In the genomic region with DNA sequence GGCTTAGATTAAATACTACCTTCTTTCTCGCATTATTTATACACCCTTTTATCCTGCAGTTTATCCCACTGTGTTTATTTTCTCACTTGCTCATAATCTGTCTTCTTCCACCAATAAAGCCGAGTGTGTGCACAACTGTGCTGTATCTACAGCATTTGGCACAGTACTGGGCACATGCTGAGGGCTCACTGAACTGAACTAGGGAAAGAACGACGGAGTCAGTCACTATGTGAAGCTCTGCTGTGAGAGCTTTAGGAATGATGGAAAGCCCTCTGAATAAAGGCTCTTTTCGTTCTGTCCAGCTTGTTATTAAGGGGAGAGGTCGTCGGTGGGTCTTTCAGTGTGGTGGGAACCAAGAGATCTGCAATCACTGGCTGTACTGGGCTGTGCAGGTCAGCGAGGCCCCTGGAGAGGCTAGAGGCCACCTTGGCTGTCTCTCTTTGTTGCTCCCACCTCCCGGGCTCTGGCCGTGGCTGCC, we compare ENCODE assay signal across 8 mouse cellular contexts. TPM values are rescaled to one million over a fixed set of nuclear protein-coding genes. Genes with fewer than 3 reads are reported as not detected.
DNase-seq lines count a peak whose midpoint lies in the region; ATAC-seq and TF ChIP-seq lines count a peak whose summit lies in the region.

No protein-coding gene starts in this region.

- H3K27ac ChIP-seq in kidney, adult 2 months (ENCODE audit: insufficient read depth, low read depth, low read length) = peak overlapping the region; percentile 92
- H3K27ac ChIP-seq in forebrain, embryonic 15.5 days (replicated peaks) = peak overlapping the region; percentile 80
- H3K27ac ChIP-seq in liver, postnatal 0 days (ENCODE audit: low read depth) = no peak overlapping the region

- ATAC-seq in forebrain, embryonic 15.5 days (replicated peaks) = peak; percentile 83
- no peak for ATAC-seq in liver, postnatal 0 days
- ATAC-seq in megakaryocyte-erythroid progenitor cell, adult 5-6 weeks (replicated peaks; ENCODE audit: low FRiP score, low TSS enrichment, poor library complexity, severe bottlenecking) = no peak
- no peak for ATAC-seq in CD4-positive, CD25-positive, alpha-beta regulatory T cell, adult 4 months

- no peak for TF ChIP-seq CTCF in kidney, adult 2 months (conservative IDR thresholded peaks at IDR 0.05; ENCODE audit: insufficient read depth, insufficient read length, low read depth, low read length)
- no peak for TF ChIP-seq CTCF in liver, postnatal 0 days (IDR thresholded peaks at IDR 0.05; ENCODE audit: low read depth)

- no peak for DNase-seq in kidney, adult 2 months
- no peak for DNase-seq in kidney, postnatal 25 days
- peak; percentile 4 for DNase-seq in ZHBTc4 (ENCODE audit: low read depth, low spot score)
- DNase-seq in liver, postnatal 0 days = no peak
- DNase-seq in thymus, postnatal 14 days = no peak

- H3K4me3 ChIP-seq in kidney, adult 2 months (ENCODE audit: insufficient read depth, low read depth, low read length) = peak overlapping the region; percentile 93
- H3K4me3 ChIP-seq in forebrain, embryonic 15.5 days = peak overlapping the region; percentile 61
- peak overlapping the region; percentile 43 for H3K4me3 ChIP-seq in liver, postnatal 0 days (ENCODE audit: low read depth, low read length)

- no peak for TF ChIP-seq EP300 in liver, postnatal 0 days (IDR thresholded peaks at IDR 0.05; ENCODE audit: low read depth)

- no peaks in the 10 kb centered on the region for H3K9me3 ChIP-seq in forebrain, embryonic 15.5 days
- no peaks in the 10 kb centered on the region for H3K9me3 ChIP-seq in liver, postnatal 0 days (ENCODE audit: low read length)

- peak overlapping the region; percentile 64 for H3K9ac ChIP-seq in forebrain, embryonic 15.5 days (replicated peaks)
- H3K9ac ChIP-seq in liver, postnatal 0 days (replicated peaks) = peak overlapping the region; percentile 41; the same call in 1 of the 2 replicates

- WGBS in kidney, adult 2 months = 11% methylated on average over 10 of the region's 10 CpGs
- 19% methylated on average over 8 of the region's 10 CpGs for WGBS in forebrain, embryonic 15.5 days
- WGBS in liver, postnatal 0 days (ENCODE audit: insufficient replicate concordance) = 24% methylated on average over 10 of the region's 10 CpGs

- H3K27me3 ChIP-seq in kidney, adult 2 months (replicated peaks; ENCODE audit: control insufficient read depth, insufficient read depth, low read length) = no peaks in the 10 kb centered on the region
- no peaks in the 10 kb centered on the region for H3K27me3 ChIP-seq in forebrain, embryonic 15.5 days
- H3K27me3 ChIP-seq in liver, postnatal 0 days (ENCODE audit: insufficient read depth, low read length) = peaks cover 20% of the 10 kb centered on the region

- no peak for TF ChIP-seq POLR2A in kidney, adult 2 months (IDR thresholded peaks at IDR 0.05; ENCODE audit: low read depth, low read length)

- no peaks in the 10 kb centered on the region for H3K36me3 ChIP-seq in kidney, adult 2 months (ENCODE audit: control insufficient read depth, insufficient read depth, low read length)
- no peaks in the 10 kb centered on the region for H3K36me3 ChIP-seq in forebrain, embryonic 15.5 days
- no peaks in the 10 kb centered on the region for H3K36me3 ChIP-seq in liver, postnatal 0 days (replicated peaks; ENCODE audit: insufficient read depth, low read length)

- H3K4me1 ChIP-seq in kidney, adult 2 months (ENCODE audit: control insufficient read depth, insufficient read depth, low read length) = peaks cover 3% of the 10 kb centered on the region; the same call in 1 of the 2 replicates
- H3K4me1 ChIP-seq in forebrain, embryonic 15.5 days = peaks cover 5% of the 10 kb centered on the region; the same call in 1 of the 2 replicates
- no peaks in the 10 kb centered on the region for H3K4me1 ChIP-seq in liver, postnatal 0 days (ENCODE audit: insufficient read depth)

- peak overlapping the region; percentile 49 for H3K4me2 ChIP-seq in forebrain, embryonic 15.5 days (replicated peaks)
- peak overlapping the region; percentile 73 for H3K4me2 ChIP-seq in liver, postnatal 0 days (ENCODE audit: low read depth, low read length)

RNA-seq across cellular contexts. Expression of gene Fhl1, which starts 0.7 kb away (rescaled TPM):
- 155 and 165 TPM in 2 replicates for polyA plus RNA-seq in kidney, adult 2 months (2012; rRNA removed)
- 108 TPM in 2 replicates for polyA plus RNA-seq in forebrain, embryonic 15.5 days (2015; fragmentation: Nextera tagmentation; extraction: Ambion mirVana)
- polyA plus RNA-seq in liver, postnatal 0 days (2015; fragmentation: Nextera tagmentation; extraction: Ambion mirVana) = 14.8 and 25.2 TPM in 2 replicates
- total RNA-seq in megakaryocyte-erythroid progenitor cell, adult 5-6 weeks (2014; fragmentation: Nextera tagmentation) = not detected in 2 replicates
- 0.69 and 0.94 TPM in 2 replicates for total RNA-seq in megakaryocyte-erythroid progenitor cell, adult 5-6 weeks (2017)
- polyA plus RNA-seq in CD4-positive, CD25-positive, alpha-beta regulatory T cell, adult 4 months (2017; shearing (Covaris generic)) = not detected

Comparison
In these comparisons a context has a peak if more than half of its experiments do, and no peak if none do; other contexts are left out.
1. H3K4me3 ChIP-seq: peak in every context shown above with its lines; median percentile 93 in kidney, adult 2 months; 61 in forebrain, embryonic 15.5 days; 43 in liver, postnatal 0 days.
2. RNA of gene Fhl1, which starts 0.7 kb away (polyA plus RNA-seq): 155 to 165 TPM in kidney, adult 2 months, 108 TPM in forebrain, embryonic 15.5 days and 14.8 to 25.2 TPM in liver, postnatal 0 days; not detected in CD4-positive, CD25-positive, alpha-beta regulatory T cell, adult 4 months; every median in the first group is over 10 times any median in the second.